Mouse (Mus musculus): Measurements from ENCODE around the gene Klra3.
"Not testable (repeated sequence)": the region's sequence is repeated elsewhere in the genome, so short reads cannot be mapped to it uniquely, and the experiment has no call there.

Gene Klra3

DNA sequence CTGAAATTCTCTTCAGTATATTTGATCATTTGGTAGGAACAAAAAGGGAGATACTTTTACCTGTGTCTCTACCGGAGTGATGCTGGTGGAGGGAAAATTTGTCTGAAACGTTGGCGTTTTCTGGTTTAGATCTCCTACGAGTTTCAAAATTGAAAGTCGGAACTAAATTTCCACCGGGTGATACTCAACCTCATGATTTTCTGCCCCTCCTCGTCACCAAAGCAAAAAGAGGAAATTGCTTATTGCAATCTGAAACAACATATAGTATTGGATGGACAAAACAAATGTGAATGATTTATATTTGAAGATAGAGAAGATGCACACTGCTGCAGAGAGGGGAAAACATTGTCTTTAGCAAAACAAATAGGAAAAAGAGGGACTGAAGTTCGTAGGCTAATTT, at the start of gene Klra3:
Gene Klra3, minus strand, starts transcription at position 164 of the 400 bp plus-strand sequence.
- no peak for DNase-seq (ENCODE audit: low spot score)

DNA sequence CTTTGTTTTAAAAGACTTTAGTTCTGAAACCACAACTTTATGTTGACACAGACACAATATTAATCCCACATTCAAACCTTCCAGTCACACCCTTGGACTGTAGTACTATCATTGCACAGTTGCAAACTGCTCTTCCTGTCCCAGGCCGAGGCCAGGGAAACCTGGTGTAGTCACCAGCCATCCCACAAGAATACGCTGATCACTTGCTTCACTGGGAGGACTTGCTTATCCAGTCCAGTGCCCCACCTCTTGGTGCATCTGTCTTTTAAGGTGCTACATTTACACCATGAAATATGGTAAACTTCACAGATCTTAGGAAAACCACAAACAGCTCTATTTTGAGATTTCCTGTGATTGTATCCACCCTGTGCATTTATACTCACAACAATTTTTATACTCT, 49.4 kb upstream of the Klra3 start, which contains the start of gene Klra1:
Gene Klra1, minus strand, starts transcription at position 125 of the 400 bp plus-strand sequence.
- no peak for DNase-seq (ENCODE audit: low spot score)

- no peak for DNase-seq (ENCODE audit: low spot score)
Measured at GRCm38 (mm10) chr6:130385803-130386202, 48.4 kb upstream of the Klra3 start.

- no peak for DNase-seq (ENCODE audit: low spot score)
Measured at GRCm38 (mm10) chr6:130382375-130382774, 45.0 kb upstream of the Klra3 start.

DNA sequence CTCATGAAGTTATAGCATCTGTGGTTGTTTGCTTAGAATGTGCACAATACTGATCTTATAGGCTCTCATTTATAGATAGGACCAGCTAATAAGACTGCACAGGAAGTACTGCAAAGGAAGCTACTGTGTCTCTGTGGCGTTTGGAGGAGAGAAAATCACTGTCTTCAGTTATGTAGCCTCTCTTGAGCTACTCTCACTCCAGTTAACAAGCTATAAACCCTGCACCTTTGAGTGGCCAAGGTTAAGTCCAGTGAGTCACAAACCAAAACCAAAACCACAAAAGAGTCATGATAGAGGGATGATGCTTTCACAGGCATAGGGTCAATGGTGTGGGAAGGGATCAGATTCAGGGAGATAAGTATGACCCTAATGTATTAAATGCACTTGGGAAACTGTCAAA, 8.0 kb upstream of the Klra3 start:
- not testable (repeated sequence) for DNase-seq (ENCODE audit: low spot score)

- DNase-seq (ENCODE audit: low spot score): not testable (repeated sequence)
Measured at GRCm38 (mm10) chr6:130341973-130342372, 4.6 kb upstream of the Klra3 start.

DNA sequence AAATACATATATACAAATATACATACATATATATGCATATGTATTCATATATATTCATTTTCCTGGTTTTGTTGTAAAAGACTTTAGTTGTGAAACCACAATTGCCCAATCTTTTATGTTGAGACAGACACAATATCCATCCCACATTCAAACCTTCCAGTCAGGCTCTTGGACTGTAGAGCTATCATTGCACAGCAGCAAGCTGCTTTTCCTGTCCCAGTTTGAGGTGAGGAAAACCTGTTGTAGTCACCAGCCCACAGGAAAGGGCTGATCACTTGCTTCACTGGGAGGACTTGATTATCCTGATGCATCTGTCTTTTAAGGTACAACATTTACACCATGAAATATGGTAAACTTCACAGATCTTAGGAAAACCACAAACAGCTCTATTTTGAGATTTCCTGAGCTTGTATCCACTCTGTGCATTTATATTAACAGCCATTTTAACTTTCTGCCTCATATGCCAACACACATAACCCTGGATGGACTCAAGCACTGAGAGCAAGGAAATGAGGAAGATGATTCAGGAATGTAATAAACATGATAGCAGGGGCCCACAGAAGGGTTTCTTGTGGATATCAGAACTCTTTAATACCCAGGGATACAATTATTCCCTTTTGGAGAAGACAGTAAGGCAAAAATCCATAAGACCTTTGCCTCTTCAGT, 49.3 kb downstream of the Klra3 start:
- no peak for DNase-seq (ENCODE audit: low spot score)

DNA sequence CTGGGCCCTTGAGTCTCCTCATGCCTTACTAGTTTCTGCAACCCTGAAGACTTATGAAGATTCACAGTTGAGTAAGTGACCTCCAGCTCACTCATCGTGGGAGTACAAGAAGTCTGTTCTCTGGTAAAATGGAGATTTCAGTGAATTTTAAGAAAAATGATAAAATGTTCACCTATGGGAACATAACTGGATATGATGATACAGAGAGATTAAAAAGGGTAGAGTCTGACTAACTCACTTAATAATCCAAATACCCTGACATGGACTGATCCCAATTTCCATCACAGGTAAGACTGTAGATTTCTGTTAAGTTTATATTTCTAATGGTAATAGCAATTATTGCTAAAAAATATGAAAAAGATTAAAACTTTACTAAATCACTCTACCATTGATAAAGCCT, 55.5 kb downstream of the Klra3 start, which contains the start of gene Klra10:
Gene Klra10, minus strand, starts transcription at position 101 of the 400 bp plus-strand sequence.
- DNase-seq (ENCODE audit: low spot score): not testable (repeated sequence)

All from embryo, embryonic 10 days (tissue).